In genomic region chr3:109378278-109378677, GRCm38 (mm10) we compare ENCODE assay signal across 20 mouse cellular contexts. TPM values are rescaled to one million over a fixed set of nuclear protein-coding genes. Genes with fewer than 3 reads are reported as not detected.
DNase-seq lines count a peak whose midpoint lies in the region; ATAC-seq lines count a peak whose summit lies in the region.
"Had no signal": no experiment of that assay in that cellular context is flagged by ENCODE, and none has a peak within 500 bp of the region (broad histone marks: within the 10 kb centered on the region; RNA-seq: fewer than 3 reads in every experiment).

No protein-coding gene starts in this region.

- DNase-seq in heart, postnatal 36 days = no peak
- DNase-seq in liver = peak; percentile 13
- no peak for DNase-seq in T-cell, adult 2 months (ENCODE audit: low spot score)
- DNase-seq in cerebellum, adult 11-12 months = no peak
- DNase-seq: adrenal gland, adult 8-10 months; adrenal gland, postnatal 36 days; cerebellum, adult 8-10 months; cerebellum, postnatal 14 days; embryo, embryonic 11 days; gastrocnemius, postnatal 10 days had no signal

- H3K27me3 ChIP-seq in heart, embryonic 11.5 days (ENCODE audit: control insufficient read depth, insufficient read depth, low read length) = no peaks in the 10 kb centered on the region
- no peaks in the 10 kb centered on the region for H3K27me3 ChIP-seq in liver, embryonic 12.5 days (replicated peaks)
- H3K27me3 ChIP-seq in liver, embryonic 16.5 days (ENCODE audit: control insufficient read depth, insufficient read depth, low read depth, low read length) = no peaks in the 10 kb centered on the region
- H3K27me3 ChIP-seq: CH12.LX; embryonic facial prominence, embryonic 15.5 days; forebrain, embryonic 12.5 days; hindbrain, embryonic 13.5 days; Patski had no signal

- WGBS in heart, embryonic 11.5 days (ENCODE audit: insufficient replicate concordance) = 67% methylated on average over 4 of the region's 4 CpGs
- 55% methylated on average over 4 of the region's 4 CpGs for WGBS in liver, embryonic 12.5 days (ENCODE audit: insufficient replicate concordance)
- WGBS in liver, embryonic 16.5 days (ENCODE audit: insufficient replicate concordance) = 47% methylated on average over 4 of the region's 4 CpGs

- no peaks in the 10 kb centered on the region for H3K36me3 ChIP-seq in heart, embryonic 11.5 days (ENCODE audit: control insufficient read depth, insufficient read depth, low read length)
- no peaks in the 10 kb centered on the region for H3K36me3 ChIP-seq in liver, embryonic 12.5 days
- H3K36me3 ChIP-seq in liver, embryonic 16.5 days (ENCODE audit: control insufficient read depth, insufficient read depth) = no peaks in the 10 kb centered on the region
- H3K36me3 ChIP-seq: embryonic facial prominence, embryonic 15.5 days; forebrain, embryonic 12.5 days; hindbrain, embryonic 13.5 days had no signal

- no peaks in the 10 kb centered on the region for H3K9me3 ChIP-seq in heart, embryonic 11.5 days (replicated peaks; ENCODE audit: control insufficient read depth, low read length)
- H3K9me3 ChIP-seq in liver, embryonic 12.5 days (replicated peaks) = no peaks in the 10 kb centered on the region
- no peaks in the 10 kb centered on the region for H3K9me3 ChIP-seq in liver, embryonic 16.5 days (replicated peaks; ENCODE audit: control insufficient read depth, low read length)
- H3K9me3 ChIP-seq: embryonic facial prominence, embryonic 15.5 days; forebrain, embryonic 12.5 days; hindbrain, embryonic 13.5 days had no signal

- no peak overlapping the region for H3K9ac ChIP-seq in heart, embryonic 11.5 days (ENCODE audit: low read depth, low read length)
- peak overlapping the region; percentile 45 for H3K9ac ChIP-seq in liver, embryonic 12.5 days
- no peak overlapping the region for H3K9ac ChIP-seq in liver, embryonic 16.5 days (ENCODE audit: low read depth, low read length)
- H3K9ac ChIP-seq: embryonic facial prominence, embryonic 15.5 days; forebrain, embryonic 12.5 days; hindbrain, embryonic 13.5 days had no signal

- H3K4me1 ChIP-seq in heart, embryonic 11.5 days (ENCODE audit: control insufficient read depth, insufficient read depth, low read length) = no peaks in the 10 kb centered on the region
- H3K4me1 ChIP-seq in liver, embryonic 12.5 days = peaks cover 31% of the 10 kb centered on the region
- H3K4me1 ChIP-seq in liver, embryonic 16.5 days (ENCODE audit: control insufficient read depth, low read depth, low read length) = peaks cover 10% of the 10 kb centered on the region
- H3K4me1 ChIP-seq: embryonic facial prominence, embryonic 15.5 days; forebrain, embryonic 12.5 days; hindbrain, embryonic 13.5 days had no signal

- no peak for ATAC-seq in heart, embryonic 11.5 days (replicated peaks; ENCODE audit: insufficient number of reproducible peaks, low FRiP score, low TSS enrichment)
- peak; percentile 61 for ATAC-seq in liver, embryonic 12.5 days
- ATAC-seq in liver, embryonic 16.5 days (ENCODE audit: low read depth) = peak; percentile 33; the same call in 1 of the 2 replicates
- ATAC-seq: forebrain, embryonic 16.5 days; hindbrain, postnatal 0 days; Patski had no signal

- H3K4me2 ChIP-seq in heart, embryonic 11.5 days = peak overlapping the region; percentile 10
- peak overlapping the region; percentile 68 for H3K4me2 ChIP-seq in liver, embryonic 12.5 days
- peak overlapping the region; percentile 43 for H3K4me2 ChIP-seq in liver, embryonic 16.5 days (ENCODE audit: low read depth, low read length)
- H3K4me2 ChIP-seq: embryonic facial prominence, embryonic 15.5 days; forebrain, embryonic 12.5 days; hindbrain, embryonic 13.5 days had no signal

- H3K27ac ChIP-seq in heart, embryonic 11.5 days (ENCODE audit: low read depth, low read length) = peak overlapping the region; percentile 58
- H3K27ac ChIP-seq in liver, embryonic 12.5 days = peak overlapping the region; percentile 94
- peak overlapping the region; percentile 84 for H3K27ac ChIP-seq in liver, embryonic 16.5 days (ENCODE audit: low read length)
- H3K27ac ChIP-seq: embryonic facial prominence, embryonic 15.5 days; forebrain, embryonic 12.5 days; hindbrain, embryonic 13.5 days; hindbrain, postnatal 0 days had no signal

- intact Hi-C loops in heart, postnatal 36 days (cut with DNase I) = no loop called here

- no peak overlapping the region for H3K4me3 ChIP-seq in heart, embryonic 11.5 days (ENCODE audit: low read depth, low read length)
- peak overlapping the region; percentile 23 for H3K4me3 ChIP-seq in liver, embryonic 12.5 days
- peak overlapping the region; percentile 15; the same call in 1 of the 2 replicates for H3K4me3 ChIP-seq in liver, embryonic 16.5 days (ENCODE audit: low read depth, low read length)
- H3K4me3 ChIP-seq: embryonic facial prominence, embryonic 15.5 days; forebrain, embryonic 12.5 days; hindbrain, embryonic 13.5 days had no signal

RNA-seq across cellular contexts. Expression of gene Vav3, which starts 37.8 kb away (rescaled TPM):
- 12.9 TPM in 2 replicates for polyA plus RNA-seq in heart, embryonic 11.5 days (2014; fragmentation: Nextera tagmentation; extraction: Ambion mirVana)
- total RNA-seq in heart, postnatal 36 days (2021) = 1 to 10 TPM; 5.9 to 6.4 TPM
- polyA plus RNA-seq in liver, embryonic 12.5 days (2016; fragmentation: Nextera tagmentation; extraction: Ambion mirVana) = 5.4 and 7.0 TPM in 2 replicates
- polyA plus RNA-seq in liver, embryonic 16.5 days (2015; fragmentation: Nextera tagmentation; extraction: Ambion mirVana) = 2.7 and 2.9 TPM in 2 replicates

Comparison
In these comparisons a context has a peak if more than half of its experiments do, and no peak if none do; other contexts are left out.
1. H3K4me2 ChIP-seq: peak in every context shown above with its lines; median percentile 68 in liver, embryonic 12.5 days; 43 in liver, embryonic 16.5 days; 10 in heart, embryonic 11.5 days.